Mouse (Mus musculus): Measurements from ENCODE around the gene Ear6.

DNA sequence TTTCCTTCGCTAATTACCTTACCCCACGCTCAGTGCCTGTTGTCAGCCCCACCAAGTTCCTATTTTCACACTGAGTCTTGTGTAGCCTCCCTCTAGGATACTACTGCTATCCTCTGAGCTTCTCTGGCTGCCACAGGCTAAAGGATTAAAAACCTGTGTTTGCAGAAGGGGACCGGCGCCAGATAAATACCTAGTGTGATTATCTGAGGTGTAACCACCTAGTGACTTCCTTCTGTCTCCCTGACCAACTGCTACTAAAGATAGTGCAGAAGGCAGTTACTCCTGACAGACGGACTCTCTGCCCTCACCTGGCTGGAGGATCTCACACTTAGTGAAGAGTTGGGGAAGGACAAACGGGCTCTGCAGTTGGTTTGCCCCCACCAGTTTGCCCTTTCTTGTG lies 42.5 kb downstream of the Ear6 start:
- TF ChIP-seq CTCF (IDR thresholded peaks at IDR 0.05; ENCODE audit: borderline replicate concordance, insufficient read depth, low read length) = no peak
- no peak for TF ChIP-seq POLR2A (IDR thresholded peaks at IDR 0.05; ENCODE audit: low read depth, low read length)

Measured in embryonic fibroblast, embryonic 13.5 days (primary cell).